Mouse (Mus musculus): Measurements from ENCODE around the gene Carm1.

Gene Carm1

GRCm38 (mm10) chr9:21614864-21615616 lies 68.3 kb downstream of the Carm1 start:
- no peak for DNase-seq (ENCODE audit: low spot score in 2 of 2)

GRCm38 (mm10) chr9:21615617-21616231 lies 69.0 kb downstream of the Carm1 start, which contains the start of gene Smarca4:
TSS of gene Smarca4 (plus strand) at chr9:21616169.
- peak; percentile 99 to 100 for DNase-seq (ENCODE audit: low spot score in 2 of 2)

- DNase-seq (ENCODE audit: low spot score in 2 of 2): peak; percentile 76 to 85
Measured at GRCm38 (mm10) chr9:21616232-21616781, 69.6 kb downstream of the Carm1 start.

GRCm38 (mm10) chr9:21617066-21617465 lies 70.4 kb downstream of the Carm1 start:
- DNase-seq (ENCODE audit: low spot score in 2 of 2): no peak

- DNase-seq (ENCODE audit: low spot score in 2 of 2): no peak
Measured at GRCm38 (mm10) chr9:21620229-21620628, 73.5 kb downstream of the Carm1 start.

- no peak for DNase-seq (ENCODE audit: low spot score in 2 of 2)
Measured at GRCm38 (mm10) chr9:21622676-21623075, 76.0 kb downstream of the Carm1 start.

GRCm38 (mm10) chr9:21625342-21626339 lies 78.9 kb downstream of the Carm1 start:
- DNase-seq (ENCODE audit: low spot score in 2 of 2): no peak

- no peak for DNase-seq (ENCODE audit: low spot score in 2 of 2)
Measured at GRCm38 (mm10) chr9:21626571-21626970, 79.9 kb downstream of the Carm1 start.

- no peak for DNase-seq (ENCODE audit: low spot score in 2 of 2)
Measured at GRCm38 (mm10) chr9:21627145-21627795, 80.6 kb downstream of the Carm1 start.

GRCm38 (mm10) chr9:21630673-21631072 lies 84.0 kb downstream of the Carm1 start:
- peak in 1 of 2 experiments; percentile 16 for DNase-seq (ENCODE audit: low spot score in 2 of 2)

GRCm38 (mm10) chr9:21633106-21633505 lies 86.4 kb downstream of the Carm1 start:
- DNase-seq (ENCODE audit: low spot score in 2 of 2): no peak

GRCm38 (mm10) chr9:21635639-21636038 lies 88.9 kb downstream of the Carm1 start:
- DNase-seq (ENCODE audit: low spot score in 2 of 2): no peak

- no peak for DNase-seq (ENCODE audit: low spot score in 2 of 2)
Measured at GRCm38 (mm10) chr9:21639031-21639430, 92.3 kb downstream of the Carm1 start.

Data from urinary bladder, postnatal 36 days (tissue).